Mouse (Mus musculus): ENCODE measurements around the gene Macrod1.

GRCm38 (mm10) chr19:7195900-7196728, 139.5 kb downstream of the Macrod1 start:
- TF ChIP-seq GATA2 (IDR thresholded peaks at IDR 0.05; ENCODE audit: borderline replicate concordance, low read depth, low read length) = no peak
- no peak for TF ChIP-seq CTCF (IDR thresholded peaks at IDR 0.05; ENCODE audit: low read depth, low read length)
- no peak for TF ChIP-seq GATA1 (IDR thresholded peaks at IDR 0.05; ENCODE audit: borderline replicate concordance, low read length)
- TF ChIP-seq POLR2AphosphoS5 (IDR thresholded peaks at IDR 0.05; ENCODE audit: insufficient replicate concordance, low read depth, low read length) = no peak
